Mouse (Mus musculus) neural tube, embryonic 14.5 days (tissue): ENCODE data around the gene Ush1c. TPM values are rescaled to one million over a fixed set of nuclear protein-coding genes. Genes with fewer than 3 reads are reported as not detected.
A peak's percentile ranks its signal among the peaks of the same experiment; 100 is the strongest.
"Not testable (repeated sequence)": the region's sequence is repeated elsewhere in the genome, so short reads cannot be mapped to it uniquely, and the experiment has no call there.

Source experiments
- ATAC-seq: fragments of 200-750 bp; cut with Nextera tagmentation; 2 replicates; pipeline ENCODE4 v1.8.0; 2017; ENCODE audit warnings: low read depth, mild to moderate bottlenecking, moderate TSS enrichment, moderate library complexity
- H3K27ac ChIP-seq: fragments of 300-500 bp; sonication (generic); 2 replicates; pipeline ENCODE4 v1.5.1; 2014; ENCODE audit warnings: low read depth, mild to moderate bottlenecking, control low read depth, low read length, moderate library complexity, mixed read lengths
- H3K27me3 ChIP-seq: fragments of 300-500 bp; sonication (generic); 2 replicates; pipeline ENCODE4 v1.6.1; 2014; ENCODE audit warnings: low read length; ENCODE audit not compliant: control insufficient read depth, insufficient read depth
- H3K36me3 ChIP-seq: fragments of 300-500 bp; sonication (generic); 2 replicates; pipeline ENCODE4 v1.6.1; 2014; ENCODE audit warnings: low read length, mixed read lengths; ENCODE audit not compliant: control insufficient read depth, insufficient read depth
- H3K4me1 ChIP-seq: fragments of 300-500 bp; sonication (generic); 2 replicates; pipeline ENCODE4 v1.6.1; 2014; ENCODE audit warnings: low read length; ENCODE audit not compliant: control insufficient read depth, insufficient read depth
- H3K4me2 ChIP-seq: fragments of 300-500 bp; sonication (generic); 2 replicates; pipeline ENCODE4 v1.6.1; 2014; ENCODE audit warnings: mild to moderate bottlenecking, low read depth, low read length, control low read depth
- H3K4me3 ChIP-seq: fragments of 300-500 bp; sonication (generic); 2 replicates; pipeline ENCODE4 v1.5.1; 2014; ENCODE audit warnings: low read depth, low read length, control low read depth, mixed read lengths
- H3K9ac ChIP-seq: fragments of 300-500 bp; sonication (generic); replicated peaks from 2 replicates; pipeline ENCODE4 v1.6.1; 2014; ENCODE audit warnings: low read depth, mild to moderate bottlenecking, control low read depth, low read length, mixed read lengths
- H3K9me3 ChIP-seq: fragments of 300-500 bp; sonication (generic); 2 replicates; pipeline ENCODE4 v1.6.1; 2016; ENCODE audit warnings: low read length; ENCODE audit not compliant: control insufficient read depth
- WGBS: fragments of 180-500 bp; shearing (Covaris S2); extraction: QIAGEN DNeasy Blood & Tissue Kit; methylation state at CpG from one replicate; pipeline ENCODE4 v1.1.7; 2014; 5-methylcytosine and 5-hydroxymethylcytosine counted together
- polyA plus RNA-seq: library from polyadenylated mRNA; unstranded; fragments of >200 nt; fragmentation: Nextera tagmentation; extraction: Ambion mirVana; gene quantifications from 2 replicates; pipeline ENCODE4 v1.2.1, GENCODE M21; 2014

Ush1c gene
- polyA plus RNA-seq, 1 experiment from 2014 or later = 1.6 TPM

DNA sequence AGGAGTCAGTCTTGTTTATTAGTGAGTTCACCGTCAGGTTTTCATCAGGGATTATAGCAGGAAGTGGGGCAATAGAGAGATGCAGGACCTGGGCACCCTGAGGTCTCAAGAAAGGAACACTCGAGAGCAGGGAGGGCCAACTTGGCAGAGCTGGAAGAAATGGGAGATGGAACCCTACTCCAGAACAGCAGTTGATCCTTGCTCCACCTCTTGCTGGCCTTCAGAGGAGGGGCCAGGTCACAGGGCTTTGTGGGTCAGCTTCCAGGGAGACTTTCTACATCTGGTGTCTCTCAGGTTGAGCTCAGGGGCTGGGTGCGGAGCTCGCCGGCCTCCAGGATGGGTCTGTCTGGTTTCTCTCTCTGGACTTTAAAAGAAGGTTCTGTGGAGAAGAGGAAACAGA lies 42.9 kb downstream of the Ush1c start:
- no peaks in the 10 kb centered on the region for H3K4me1 ChIP-seq
- WGBS = 82% methylated on average over 5 of the region's 5 CpGs
- H3K4me2 ChIP-seq = no peak overlapping the region
- H3K27ac ChIP-seq = no peak overlapping the region
- H3K27me3 ChIP-seq = no peaks in the 10 kb centered on the region
- no peaks in the 10 kb centered on the region for H3K36me3 ChIP-seq
- ATAC-seq = no peak
- H3K9ac ChIP-seq = no peak overlapping the region
- no peak overlapping the region for H3K4me3 ChIP-seq
- no peaks in the 10 kb centered on the region for H3K9me3 ChIP-seq

DNA sequence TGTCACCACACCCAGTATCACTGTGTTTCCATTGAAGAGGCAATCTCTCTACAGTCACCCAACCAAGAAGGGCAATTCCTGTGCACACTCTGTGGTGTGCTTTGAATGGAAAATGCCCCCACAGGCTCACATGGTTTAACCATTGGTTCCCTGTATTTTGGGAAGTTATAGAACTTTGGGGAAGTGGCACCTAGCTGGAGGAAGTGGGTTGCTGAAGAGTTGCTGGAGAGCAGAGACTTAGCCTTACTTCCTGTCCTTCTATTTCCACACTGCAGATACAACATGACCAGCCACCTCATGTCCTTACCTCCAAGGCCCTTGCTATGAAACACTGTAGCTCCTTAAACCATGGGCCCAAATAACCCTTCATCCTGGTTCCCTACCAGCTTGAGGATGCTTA lies 54.1 kb downstream of the Ush1c start:
- Histone ChIP-seq H3K27me3 (peaks cover 5% of the 10 kb centered on the region; the same call in 1 of the 2 replicates), H3K4me1 (no peaks in the 10 kb centered on the region), H3K9ac (no peak overlapping the region), H3K4me3 (no peak overlapping the region), H3K9me3 (no peaks in the 10 kb centered on the region), H3K4me2 (no peak overlapping the region), H3K36me3 (no peaks in the 10 kb centered on the region), H3K27ac (no peak overlapping the region)
- no peak for ATAC-seq

DNA sequence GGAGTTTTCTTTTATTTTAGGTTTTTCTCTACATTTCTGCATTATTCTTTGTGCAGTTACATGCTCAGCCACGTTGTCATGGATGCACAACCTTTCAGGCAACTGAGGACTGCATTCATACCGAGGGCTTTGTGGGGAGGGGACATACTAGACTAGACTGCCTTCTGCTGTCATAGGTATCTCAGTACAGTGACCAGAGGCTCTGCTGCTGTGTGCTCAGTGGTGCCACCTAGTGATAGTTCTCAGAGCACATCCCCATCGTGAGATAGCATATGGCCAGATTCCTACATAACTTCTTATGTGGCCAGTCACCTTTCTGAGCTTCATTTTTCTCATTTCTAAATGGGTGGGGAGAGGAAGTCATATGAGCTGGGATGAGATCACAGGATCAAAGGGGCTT lies 56.7 kb downstream of the Ush1c start:
- Histone ChIP-seq H3K27me3 (peaks cover 5% of the 10 kb centered on the region; the same call in 1 of the 2 replicates), H3K4me3 (no peak overlapping the region), H3K4me2 (no peak overlapping the region), H3K9me3 (no peaks in the 10 kb centered on the region), H3K4me1 (no peaks in the 10 kb centered on the region), H3K36me3 (no peaks in the 10 kb centered on the region), H3K9ac (no peak overlapping the region), H3K27ac (no peak overlapping the region)
- 6% methylated on average over 3 of the region's 3 CpGs for WGBS
- no peak; the same call in 1 of the 2 replicates for ATAC-seq

DNA sequence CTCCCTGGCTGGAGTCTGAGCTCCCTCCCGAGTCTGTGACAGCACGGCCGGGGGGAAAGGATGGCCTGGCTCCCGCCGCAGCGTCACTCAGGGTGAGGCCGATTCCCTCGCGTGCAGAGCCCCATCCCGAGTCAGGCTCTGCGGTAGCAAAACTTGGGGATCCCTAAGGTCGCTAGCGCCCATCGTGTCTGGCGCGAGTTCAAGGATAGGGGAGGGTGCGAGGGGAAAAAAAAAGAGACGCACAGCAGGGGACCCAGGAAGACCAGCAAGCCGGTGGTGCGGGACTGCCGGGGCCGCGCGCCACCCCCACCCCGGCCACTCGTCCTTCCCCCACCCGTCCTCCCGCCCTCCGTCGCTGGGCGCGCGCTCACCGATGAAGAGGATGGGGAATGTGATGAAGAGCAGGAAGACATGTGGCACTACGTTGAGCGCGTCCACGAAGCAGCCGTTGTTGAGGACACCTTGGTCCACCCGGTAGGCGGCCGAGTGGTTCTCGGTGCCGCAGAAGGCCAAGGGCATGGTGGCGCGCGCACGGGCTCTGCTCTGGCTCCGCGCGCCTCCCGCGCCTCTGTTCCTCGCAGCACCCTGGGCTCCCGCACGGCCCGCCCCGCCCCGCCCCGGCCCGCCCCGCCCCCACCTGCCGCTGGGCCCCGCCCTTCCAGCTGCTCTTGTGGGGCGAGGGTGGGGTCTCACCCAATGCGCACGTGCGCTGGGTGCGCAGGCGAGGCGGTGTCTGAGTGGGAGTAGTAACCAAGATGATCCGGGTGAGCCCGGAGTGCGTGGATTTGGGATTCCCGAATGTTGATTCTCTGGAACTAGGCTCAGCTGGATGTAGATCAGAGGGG lies 58.6 kb downstream of the Ush1c start, which contains the start of gene Abcc8:
Gene Abcc8, minus strand, starts transcription at position 603 of the 845 bp plus-strand sequence.
- no peaks in the 10 kb centered on the region for H3K36me3 ChIP-seq
- H3K9me3 ChIP-seq = no peaks in the 10 kb centered on the region
- no peaks in the 10 kb centered on the region for H3K4me1 ChIP-seq
- peak within 1 kb of the TSS; percentile 45 for H3K4me3 ChIP-seq
- peaks cover 5% of the 10 kb centered on the region; the same call in 1 of the 2 replicates for H3K27me3 ChIP-seq
- no peak within 1 kb of the TSS for H3K27ac ChIP-seq
- ATAC-seq = peak; percentile 68
- 1% methylated on average over 73 of the region's 75 CpGs for WGBS
- H3K9ac ChIP-seq = peak within 1 kb of the TSS; percentile 59
- peak within 1 kb of the TSS; percentile 73 for H3K4me2 ChIP-seq

DNA sequence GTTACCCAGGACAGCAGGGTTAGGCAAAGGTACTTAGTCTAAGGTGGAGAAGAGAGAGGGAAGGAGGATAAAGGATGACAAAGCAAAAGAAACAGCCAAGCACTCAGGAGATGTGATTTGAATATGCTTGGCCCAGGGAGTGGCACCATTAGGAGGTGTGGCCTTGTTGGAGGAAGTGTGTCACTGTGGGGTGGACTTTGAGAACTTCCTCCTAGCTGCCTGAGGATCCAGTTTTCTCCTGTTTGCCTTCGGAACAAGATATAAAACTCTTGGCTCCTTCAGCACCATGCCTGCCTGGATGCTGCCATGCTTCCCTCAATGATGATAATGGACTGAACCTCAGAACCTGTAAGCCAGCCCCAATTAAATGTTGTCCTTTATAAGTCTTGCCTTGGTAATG lies 69.3 kb downstream of the Ush1c start:
- not testable (repeated sequence) for ATAC-seq
- 100% methylated on average over 1 of the region's 1 CpGs for WGBS

DNA sequence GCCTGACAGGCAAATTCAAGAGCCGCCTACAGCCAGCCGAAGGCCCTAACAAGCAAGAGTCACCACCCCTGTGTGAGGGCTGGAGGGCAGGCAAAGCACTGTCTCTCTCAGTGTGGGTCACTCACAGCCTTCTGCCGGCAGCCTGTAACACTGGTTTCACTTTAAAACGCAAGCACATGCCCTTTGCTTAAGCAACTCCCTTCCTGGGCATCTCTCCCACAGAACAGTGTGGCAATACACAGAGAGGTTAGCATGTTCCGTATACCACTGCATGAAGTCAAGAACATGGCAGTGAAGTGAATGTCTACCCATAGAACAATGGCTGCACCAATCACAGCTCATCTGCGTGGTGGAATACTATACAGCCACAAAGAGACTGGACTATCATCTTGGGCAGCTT lies 69.9 kb downstream of the Ush1c start:
- no peaks in the 10 kb centered on the region for H3K4me1 ChIP-seq
- no peak overlapping the region for H3K4me2 ChIP-seq
- H3K4me3 ChIP-seq = no peak overlapping the region
- no peak overlapping the region for H3K27ac ChIP-seq
- H3K36me3 ChIP-seq = no peaks in the 10 kb centered on the region
- no peaks in the 10 kb centered on the region for H3K9me3 ChIP-seq
- no peaks in the 10 kb centered on the region for H3K27me3 ChIP-seq
- H3K9ac ChIP-seq = no peak overlapping the region
- 92% methylated on average over 6 of the region's 6 CpGs for WGBS
- ATAC-seq = no peak

More for the DNA sequence above, 69.3 kb downstream of the Ush1c start:
- H3K4me2 ChIP-seq, H3K36me3 ChIP-seq, H3K9ac ChIP-seq, H3K9me3 ChIP-seq, H3K27me3 ChIP-seq, H3K4me1 ChIP-seq, H3K27ac ChIP-seq, H3K4me3 ChIP-seq: not testable (repeated sequence)

DNA sequence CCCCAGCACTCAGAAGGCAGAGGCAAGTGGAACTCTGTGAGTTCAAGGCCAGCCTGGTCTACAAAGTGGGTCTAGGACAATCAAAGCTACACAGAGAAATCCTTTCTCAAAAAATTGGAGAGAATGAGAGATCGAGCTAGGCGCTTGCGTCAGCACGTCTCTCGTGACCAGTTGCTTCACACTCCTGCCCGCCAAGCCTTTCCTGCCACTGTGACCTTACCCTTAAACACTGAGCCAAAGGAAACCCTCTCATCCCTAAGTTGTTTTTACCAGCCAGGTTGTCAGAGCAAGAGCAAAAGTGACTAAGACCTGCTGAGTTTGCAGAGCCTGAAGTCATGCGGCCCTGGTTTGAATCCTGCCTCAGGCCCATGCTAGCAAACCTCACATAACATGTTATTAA lies 70.4 kb downstream of the Ush1c start:
- Histone ChIP-seq H3K36me3 (no peaks in the 10 kb centered on the region), H3K27me3 (no peaks in the 10 kb centered on the region), H3K4me2 (no peak overlapping the region), H3K27ac (no peak overlapping the region), H3K9ac (no peak overlapping the region), H3K4me1 (no peaks in the 10 kb centered on the region), H3K4me3 (no peak overlapping the region), H3K9me3 (no peaks in the 10 kb centered on the region)
- WGBS = 92% methylated on average over 7 of the region's 7 CpGs
- ATAC-seq = no peak

DNA sequence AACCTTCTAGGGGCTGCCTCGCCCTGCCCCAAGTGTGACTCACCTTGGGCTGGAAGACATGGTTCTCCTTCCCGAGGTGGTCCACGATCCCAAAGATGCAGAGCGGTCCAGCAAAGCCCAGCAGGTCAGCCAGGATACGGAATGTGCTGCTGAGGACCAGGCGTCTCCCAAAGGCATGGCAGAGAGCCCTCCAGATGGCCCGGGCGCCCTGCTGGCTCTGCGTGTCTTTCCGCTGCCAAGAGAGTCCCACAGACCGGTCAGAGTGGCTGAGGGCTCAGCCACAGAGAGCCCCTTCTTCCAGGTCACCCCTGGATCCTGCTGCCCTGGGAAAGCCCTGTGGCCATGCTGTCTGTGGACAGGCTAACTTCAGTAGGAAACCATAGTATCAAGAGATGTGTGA lies 72.4 kb downstream of the Ush1c start:
- no peak overlapping the region for H3K27ac ChIP-seq
- ATAC-seq = no peak
- H3K4me2 ChIP-seq = no peak overlapping the region
- 95% methylated on average over 11 of the region's 11 CpGs for WGBS
- H3K4me3 ChIP-seq = no peak overlapping the region
- peaks cover 6% of the 10 kb centered on the region; the same call in 1 of the 2 replicates for H3K4me1 ChIP-seq
- H3K9ac ChIP-seq = no peak overlapping the region
- no peaks in the 10 kb centered on the region for H3K27me3 ChIP-seq
- H3K9me3 ChIP-seq = no peaks in the 10 kb centered on the region
- no peaks in the 10 kb centered on the region for H3K36me3 ChIP-seq

DNA sequence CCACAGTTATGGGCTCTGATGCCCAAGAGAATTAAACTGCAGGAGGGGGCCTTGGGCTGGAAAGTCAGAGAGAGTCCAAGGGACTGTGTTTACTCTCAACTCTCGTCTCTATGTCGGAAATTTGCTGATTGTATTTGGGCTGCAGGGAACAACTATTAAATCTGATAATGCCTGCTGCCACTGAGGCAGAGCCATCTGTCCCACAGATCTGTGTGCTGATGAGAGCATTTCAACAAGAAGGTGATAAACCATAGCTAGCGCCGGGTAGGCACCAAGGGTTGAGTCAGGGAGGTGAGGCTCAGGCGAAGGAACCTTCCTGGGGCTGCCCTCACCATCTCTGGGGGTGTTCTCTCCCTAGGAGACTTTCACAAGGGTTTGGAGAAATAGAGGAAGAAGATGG lies 75.6 kb downstream of the Ush1c start:
- Histone ChIP-seq H3K9me3 (no peaks in the 10 kb centered on the region), H3K4me2 (no peak overlapping the region), H3K27ac (no peak overlapping the region), H3K27me3 (no peaks in the 10 kb centered on the region), H3K4me3 (no peak overlapping the region), H3K4me1 (peaks cover 6% of the 10 kb centered on the region; the same call in 1 of the 2 replicates), H3K36me3 (no peaks in the 10 kb centered on the region), H3K9ac (no peak overlapping the region)
- ATAC-seq = no peak
- WGBS = 77% methylated on average over 5 of the region's 5 CpGs
